Mouse (Mus musculus) left cerebral cortex, postnatal 25 days (tissue): Measurements from ENCODE around the gene Coro2a. TPM values are rescaled to one million over a fixed set of nuclear protein-coding genes. Genes with fewer than 3 reads are reported as not detected.
"Not testable (repeated sequence)": the region's sequence is repeated elsewhere in the genome, so short reads cannot be mapped to it uniquely, and the experiment has no call there.

ENCODE experiments used
- DNase-seq, 2 experiments: peaks; one replicate each; pipeline ENCODE4 v3.0.0; 2022; ENCODE audit warnings: low spot score in 2 of 2, mixed read lengths in 1 of 2
- intact Hi-C: fragments of 180-260 bp; cut with DNase I; formaldehyde crosslinking; loops from one replicate; pipeline ENCODE4 v1.15.1; 2025
- total RNA-seq, 2 experiments: library from RNA; stranded (reverse); gene quantifications; 2 replicates each; pipeline ENCODE4 v1.2.3; 2021

The Coro2a gene
- total RNA-seq, result 10 to 100 TPM; 26.2 to 29.7 TPM

GRCm38 (mm10) chr4:46601844-46602423 is at the start of gene Coro2a:
Gene Coro2a (minus strand): TSS chr4:46602202.
- peak; percentile 87 to 92 for DNase-seq
- intact Hi-C loops, result loop anchor here (2.0 kb wide), 1 partner anchor 93 kb away; no protein-coding TSS in a partner anchor

DNA sequence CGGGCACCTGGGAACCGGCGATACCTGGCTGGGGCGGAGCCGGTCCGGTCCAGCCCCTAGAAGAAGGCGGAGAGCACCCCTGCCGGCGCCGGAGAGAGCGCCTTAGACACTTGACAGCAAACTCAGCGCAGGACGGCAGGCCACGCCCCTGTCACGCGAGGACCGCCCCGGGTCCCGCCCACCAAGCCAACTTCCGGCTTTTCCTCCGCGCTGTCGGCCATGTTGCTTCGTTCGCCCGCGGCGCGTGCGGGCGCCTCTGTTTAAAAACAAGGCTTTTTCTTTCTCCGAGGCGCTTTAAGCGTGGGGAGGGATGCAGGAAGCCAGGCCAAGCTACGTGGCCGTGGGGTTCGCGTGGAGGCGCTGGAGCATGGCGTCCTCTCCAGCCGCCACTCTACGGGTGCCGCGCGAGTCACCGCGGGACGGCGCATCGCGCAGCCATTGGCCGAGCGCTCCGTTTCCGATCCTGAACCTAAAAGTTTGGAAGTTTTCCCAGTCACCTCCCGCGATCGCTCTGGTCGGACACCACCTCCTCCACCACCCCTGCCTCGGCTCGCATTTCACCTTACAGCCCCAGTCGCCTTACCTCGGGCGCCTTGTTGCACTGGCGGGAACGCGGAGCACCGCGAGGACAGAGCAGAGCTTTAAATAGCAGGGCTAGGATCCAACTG is 48.2 kb upstream of the Coro2a start, which contains the start of gene Tbc1d2:
Tbc1d2 (minus strand) TSS at position 124 of the 668 bp plus-strand sequence.
- DNase-seq, result peak; percentile 96
- intact Hi-C loops, result loop anchor here (1.0 kb wide), 1 partner anchor 143 kb away; no protein-coding TSS in a partner anchor

DNA sequence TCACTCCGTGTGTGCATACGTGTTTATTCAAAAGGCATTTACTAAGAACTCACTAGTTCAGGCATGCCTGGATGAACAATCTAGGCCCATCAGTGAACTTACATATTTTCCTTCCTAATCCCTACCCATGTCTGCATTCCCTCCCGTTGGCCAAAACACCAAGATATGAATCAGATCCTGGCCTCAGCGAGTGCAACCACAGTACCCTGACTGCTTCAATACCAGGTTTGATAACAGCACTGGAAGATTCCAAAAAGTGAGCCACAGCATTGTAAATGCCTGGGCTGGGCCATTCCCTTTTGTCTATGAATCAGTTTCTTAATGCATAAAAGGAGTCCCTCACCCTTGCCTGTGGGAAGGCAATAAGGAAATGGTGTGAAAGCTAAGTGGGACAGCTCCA is 47.2 kb upstream of the Coro2a start:
- intact Hi-C loops, result no loop called here
- DNase-seq, result no peak

GRCm38 (mm10) chr4:46643676-46644112 is 41.7 kb upstream of the Coro2a start:
- intact Hi-C loops, result no loop called here

GRCm38 (mm10) chr4:46642924-46643675 is 41.1 kb upstream of the Coro2a start:
- DNase-seq, result no peak

More at GRCm38 (mm10) chr4:46643676-46644112, 41.7 kb upstream of the Coro2a start:
- no peak for DNase-seq

DNA sequence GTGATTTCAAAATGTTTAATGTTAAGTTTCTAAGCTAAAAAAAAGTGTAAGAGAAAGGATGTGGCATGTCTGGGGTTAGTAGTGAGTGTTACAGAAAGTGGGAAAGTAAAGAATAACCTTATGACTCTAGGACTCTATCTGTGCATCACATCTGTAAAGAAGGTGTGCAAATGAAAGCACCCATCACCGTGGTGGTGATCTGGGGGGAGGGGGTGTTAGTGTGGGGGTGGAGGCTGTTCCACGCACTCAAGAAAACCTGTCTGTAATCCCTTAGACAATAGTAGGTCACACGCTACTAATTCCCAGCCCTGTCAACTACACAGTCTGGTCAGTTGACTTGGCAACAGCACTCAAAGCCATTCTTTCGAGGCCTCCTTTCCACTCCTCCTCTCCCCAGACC is 39.3 kb upstream of the Coro2a start:
- DNase-seq, result no peak
- intact Hi-C loops, result no loop called here

More at GRCm38 (mm10) chr4:46642924-46643675, 41.1 kb upstream of the Coro2a start:
- intact Hi-C loops, result no loop called here

DNA sequence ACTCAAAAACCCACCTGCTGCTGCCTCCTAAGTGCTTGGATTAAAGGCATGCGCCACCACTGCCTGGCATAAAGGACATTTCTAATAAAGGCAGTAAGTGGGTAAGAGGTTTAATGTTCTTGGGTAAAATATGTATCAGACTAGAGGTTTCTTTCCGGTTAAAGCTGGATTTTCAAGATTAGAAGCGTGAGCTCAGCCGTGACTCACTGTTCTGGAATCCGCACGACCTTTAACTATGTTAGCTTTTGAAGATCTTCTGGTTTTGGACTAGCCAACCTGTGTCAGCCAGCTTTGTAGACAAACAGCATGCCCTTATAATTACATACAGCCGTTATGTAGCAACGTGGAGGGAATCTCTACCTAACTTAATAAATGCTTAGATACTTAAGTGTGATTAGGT is 37.9 kb upstream of the Coro2a start:
- intact Hi-C loops, result no loop called here

DNA sequence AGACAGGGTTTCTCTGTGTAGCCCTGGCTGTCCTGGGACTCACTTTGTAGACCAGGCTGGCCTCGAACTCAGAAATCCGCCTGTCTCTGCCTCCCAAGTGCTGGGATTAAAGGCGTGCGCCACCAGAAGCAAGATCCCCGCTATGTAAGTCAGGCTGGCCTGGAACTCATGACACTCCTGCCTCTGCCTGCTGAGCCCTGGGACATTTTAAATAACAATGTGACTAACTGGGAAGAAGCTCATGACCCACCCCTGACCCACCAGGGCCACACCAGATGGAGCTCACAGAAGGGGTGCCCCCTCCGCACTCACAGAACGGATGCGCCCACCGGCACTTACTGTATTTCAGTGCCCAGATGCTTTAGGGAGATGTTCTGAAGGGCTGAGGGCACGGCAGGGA is 35.2 kb upstream of the Coro2a start:
- DNase-seq, intact Hi-C loops: not testable (repeated sequence)

More for the DNA sequence above, 37.9 kb upstream of the Coro2a start:
- no peak for DNase-seq

DNA sequence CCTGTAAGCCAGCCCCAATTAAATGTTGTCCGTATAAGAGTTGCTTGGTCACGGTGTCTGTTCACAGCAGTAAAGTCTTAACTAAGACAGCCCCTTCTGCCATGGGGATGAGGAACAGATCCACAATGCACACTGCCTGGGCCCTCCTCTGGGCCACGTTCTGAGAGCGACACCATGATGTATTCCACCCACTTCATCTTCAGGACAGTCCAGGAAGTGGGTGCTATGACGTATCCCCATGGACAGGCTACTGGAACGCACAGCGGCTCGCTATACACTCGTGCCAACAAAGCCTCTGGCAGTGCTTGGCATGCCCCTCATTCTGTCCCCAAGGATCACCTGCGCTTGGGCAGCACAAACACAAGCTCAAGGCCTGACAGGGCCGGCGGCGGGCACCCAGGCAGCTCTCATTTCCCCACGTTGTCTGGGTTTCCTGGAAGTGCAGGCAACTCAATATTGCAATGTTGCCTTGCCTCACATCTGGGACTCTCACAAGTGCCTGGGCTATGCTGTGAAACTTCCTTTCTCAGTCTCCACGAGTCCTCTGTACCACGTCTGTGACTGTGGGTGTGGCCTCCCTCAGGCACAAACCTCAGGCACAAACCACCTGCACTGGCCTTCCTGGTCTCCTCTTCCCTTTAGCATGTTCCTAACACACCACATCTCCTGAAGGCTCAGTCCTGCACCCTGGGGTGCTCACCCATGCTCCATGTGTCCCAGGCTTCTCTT is 33.9 kb upstream of the Coro2a start:
- intact Hi-C loops, result no loop called here
- DNase-seq, result peak in 1 of 2 experiments; percentile 58

- intact Hi-C loops, result no loop called here
- peak in 1 of 2 experiments; percentile 59 for DNase-seq
Observed at GRCm38 (mm10) chr4:46634881-46635280, 32.9 kb upstream of the Coro2a start.

GRCm38 (mm10) chr4:46633565-46633964 is 31.6 kb upstream of the Coro2a start:
- intact Hi-C loops, DNase-seq: not testable (repeated sequence)

- DNase-seq, result no peak
- intact Hi-C loops, result no loop called here
Observed at GRCm38 (mm10) chr4:46632465-46632864, 30.5 kb upstream of the Coro2a start.

DNA sequence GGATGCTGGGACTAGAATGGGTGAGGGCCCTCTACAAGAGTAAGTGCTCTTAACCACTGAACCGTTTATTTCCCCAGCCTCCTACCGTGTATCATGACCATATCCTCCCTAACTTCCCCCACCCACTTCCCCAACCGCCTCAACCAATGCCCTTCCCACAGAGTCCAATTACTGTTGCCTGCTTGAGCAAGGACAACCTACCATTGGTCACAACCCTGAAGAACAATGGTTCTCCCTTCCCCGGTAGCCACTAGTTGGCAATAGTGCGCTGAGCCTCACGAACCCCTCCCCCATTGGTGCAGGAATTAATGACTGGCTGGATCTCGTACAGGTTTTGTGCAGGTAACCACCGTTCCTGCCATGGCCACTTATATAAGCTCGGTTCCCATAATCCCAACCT is 28.4 kb upstream of the Coro2a start:
- intact Hi-C loops, result no loop called here
- no peak for DNase-seq

DNA sequence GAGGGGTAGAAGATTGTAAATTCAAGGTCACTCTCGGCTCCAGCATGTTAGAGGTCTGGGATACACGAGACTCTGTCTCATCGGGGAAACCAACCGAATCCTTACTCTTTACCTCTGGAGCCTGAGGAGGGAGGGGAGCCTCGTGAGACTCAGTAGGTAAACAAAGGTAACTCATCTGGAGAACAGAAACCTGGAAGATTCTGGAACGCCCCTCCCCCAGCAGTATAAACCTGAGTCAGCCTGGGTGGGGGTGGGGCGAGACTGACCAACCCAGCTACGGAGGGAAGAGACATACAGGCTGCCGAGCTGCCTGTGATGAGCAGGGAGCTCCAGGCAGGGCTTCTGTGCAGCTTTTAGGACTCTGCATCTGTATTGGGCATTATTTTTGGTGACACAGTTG is 26.9 kb upstream of the Coro2a start:
- intact Hi-C loops, result no loop called here
- no peak for DNase-seq

DNA sequence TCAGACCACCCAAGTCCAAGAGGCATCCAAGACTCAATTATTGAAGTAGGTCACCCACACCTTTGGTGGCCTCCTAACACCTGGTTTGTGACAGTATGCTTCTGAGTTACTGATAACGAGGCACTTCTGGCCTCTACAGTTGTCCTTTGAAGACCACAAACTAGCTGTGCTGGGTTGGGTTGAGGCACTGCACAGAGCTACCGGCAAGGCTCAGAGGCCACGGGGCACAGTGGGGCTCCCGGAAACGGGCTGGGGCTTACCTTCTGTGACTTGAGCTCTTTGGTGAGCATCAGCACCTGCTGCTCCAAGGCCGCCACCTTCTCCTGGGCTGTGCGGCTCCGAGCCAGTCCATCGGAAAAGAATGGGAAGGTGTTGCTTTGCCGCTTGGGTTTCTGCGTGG is 26.1 kb upstream of the Coro2a start:
- no peak for DNase-seq
- intact Hi-C loops, result no loop called here

DNA sequence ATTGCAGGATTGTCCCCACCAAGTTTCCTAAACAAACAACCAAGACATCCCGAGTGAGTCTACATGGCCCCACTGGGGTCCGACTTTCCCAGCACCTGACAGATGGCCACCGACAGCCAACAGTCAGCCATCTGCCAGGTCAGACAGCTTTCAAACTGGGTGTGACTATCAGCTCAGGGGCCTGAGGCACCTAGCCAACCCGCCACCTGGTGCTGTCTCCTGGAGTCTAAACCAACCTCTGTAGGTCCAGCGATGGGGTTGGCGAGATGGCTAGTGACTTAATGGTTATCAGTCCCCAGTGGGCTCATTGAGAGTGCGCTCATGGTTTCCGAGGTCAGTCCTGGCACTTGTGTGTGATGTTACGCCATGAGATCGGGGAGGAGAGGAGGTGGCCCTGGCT is 23.1 kb upstream of the Coro2a start:
- intact Hi-C loops, result no loop called here
- DNase-seq, result no peak

- no peak for DNase-seq
- intact Hi-C loops, result no loop called here
Observed at GRCm38 (mm10) chr4:46623007-46623406, 21.0 kb upstream of the Coro2a start.

DNA sequence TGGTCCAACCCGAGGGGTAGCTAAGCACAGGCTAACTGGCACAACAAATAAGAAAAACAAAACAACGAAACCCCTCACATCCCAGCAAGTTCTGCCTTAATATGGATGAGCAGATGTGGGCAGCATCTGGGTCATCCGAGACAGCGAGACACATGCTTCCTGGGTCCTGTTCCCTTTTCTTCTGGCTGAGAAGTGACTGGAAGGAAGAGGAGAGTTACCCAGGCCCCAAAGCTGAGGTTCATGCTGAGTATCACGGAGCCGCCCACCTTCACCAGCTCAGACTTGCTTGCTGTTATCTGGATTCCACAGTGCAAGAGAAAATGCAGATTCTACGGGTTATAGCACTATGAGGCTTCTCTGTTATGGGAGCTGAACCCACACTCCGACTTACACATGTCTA is 18.9 kb upstream of the Coro2a start:
- no peak for DNase-seq
- intact Hi-C loops, result no loop called here

GRCm38 (mm10) chr4:46620330-46620729 is 18.3 kb upstream of the Coro2a start:
- intact Hi-C loops, result no loop called here

More at GRCm38 (mm10) chr4:46620330-46620729, 18.3 kb upstream of the Coro2a start:
- DNase-seq, result no peak
